15 mouse cellular contexts compared by ENCODE assay signal in the genomic region with DNA sequence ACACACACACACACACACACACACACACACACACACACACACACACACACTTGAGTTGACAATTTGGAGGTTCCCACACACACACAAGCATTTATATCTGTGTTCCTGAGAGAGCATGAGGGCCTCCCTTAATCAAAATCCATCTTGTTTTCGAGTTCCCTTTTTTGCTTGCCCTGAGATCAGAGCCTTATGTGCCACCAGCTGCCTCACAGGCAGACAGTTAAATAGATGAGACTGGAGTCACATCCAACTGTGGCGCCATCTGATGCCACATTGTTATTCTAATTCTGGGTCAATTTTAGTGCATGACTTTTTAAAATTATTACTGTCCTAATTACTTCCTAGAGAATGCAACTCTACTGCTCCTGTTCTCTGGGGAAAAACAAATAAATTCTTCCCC.
DNase-seq lines count a peak whose midpoint lies in the region; ATAC-seq lines count a peak whose summit lies in the region.
"Had no signal": no experiment of that assay in that cellular context is flagged by ENCODE, and none has a peak within 500 bp of the region (broad histone marks: within the 10 kb centered on the region; RNA-seq: fewer than 3 reads in every experiment).

No protein-coding gene starts in this region.

- H3K9ac ChIP-seq in forebrain, embryonic 14.5 days (ENCODE audit: low read length): no peak overlapping the region
- no peak overlapping the region for H3K9ac ChIP-seq in midbrain, embryonic 13.5 days (replicated peaks)
- H3K9ac ChIP-seq: hindbrain, embryonic 15.5 days had no signal

- H3K4me1 ChIP-seq in forebrain, embryonic 14.5 days (ENCODE audit: control insufficient read depth, insufficient read depth, low read length): no peaks in the 10 kb centered on the region
- no peaks in the 10 kb centered on the region for H3K4me1 ChIP-seq in forebrain, embryonic 10.5 days
- 0 out of 2 replicates have a peak, but pooled peaks cover 3% of the 10 kb centered on the region for H3K4me1 ChIP-seq in midbrain, embryonic 13.5 days (replicated peaks)
- no peaks in the 10 kb centered on the region for H3K4me1 ChIP-seq in midbrain, embryonic 10.5 days
- H3K4me1 ChIP-seq: embryonic facial prominence, embryonic 10.5 days; hindbrain, embryonic 15.5 days had no signal

- no peaks in the 10 kb centered on the region for H3K9me3 ChIP-seq in forebrain, embryonic 14.5 days (replicated peaks; ENCODE audit: control insufficient read depth, low read length)
- H3K9me3 ChIP-seq in forebrain, embryonic 10.5 days: no peaks in the 10 kb centered on the region
- no peaks in the 10 kb centered on the region for H3K9me3 ChIP-seq in midbrain, embryonic 13.5 days
- H3K9me3 ChIP-seq in midbrain, embryonic 10.5 days (replicated peaks): no peaks in the 10 kb centered on the region
- H3K9me3 ChIP-seq: embryonic facial prominence, embryonic 10.5 days; hindbrain, embryonic 15.5 days had no signal

- H3K4me2 ChIP-seq in forebrain, embryonic 14.5 days (ENCODE audit: low read length): no peak overlapping the region
- no peak overlapping the region for H3K4me2 ChIP-seq in midbrain, embryonic 13.5 days (replicated peaks)
- H3K4me2 ChIP-seq: heart, embryonic 11.5 days; hindbrain, embryonic 15.5 days had no signal

- no peak for ATAC-seq in forebrain, embryonic 14.5 days
- ATAC-seq in midbrain, embryonic 13.5 days: 0 out of 2 replicates have a peak, but pooled peaks have one; percentile 15
- ATAC-seq: Patski had no signal

- H3K36me3 ChIP-seq in forebrain, embryonic 14.5 days (ENCODE audit: control insufficient read depth, insufficient read depth, low read length): no peaks in the 10 kb centered on the region
- H3K36me3 ChIP-seq in forebrain, embryonic 10.5 days (replicated peaks): no peaks in the 10 kb centered on the region
- H3K36me3 ChIP-seq in midbrain, embryonic 13.5 days: no peaks in the 10 kb centered on the region
- H3K36me3 ChIP-seq in midbrain, embryonic 10.5 days: no peaks in the 10 kb centered on the region
- H3K36me3 ChIP-seq: embryonic facial prominence, embryonic 10.5 days; hindbrain, embryonic 15.5 days had no signal

- H3K4me3 ChIP-seq in forebrain, embryonic 14.5 days (ENCODE audit: low read depth, low read length): no peak overlapping the region
- H3K4me3 ChIP-seq in forebrain, embryonic 10.5 days: no peak overlapping the region
- no peak overlapping the region for H3K4me3 ChIP-seq in midbrain, embryonic 13.5 days (replicated peaks)
- no peak overlapping the region for H3K4me3 ChIP-seq in midbrain, embryonic 10.5 days
- H3K4me3 ChIP-seq: embryonic facial prominence, embryonic 10.5 days; gastrocnemius, adult 2 months; hindbrain, embryonic 15.5 days had no signal

- DNase-seq in forebrain, embryonic 14.5 days (ENCODE audit: low spot score): peak; percentile 31
- no peak for DNase-seq in forebrain, embryonic 10.5 days (ENCODE audit: extremely low spot score, low spot score)
- no peak for DNase-seq in midbrain, embryonic 10.5 days (ENCODE audit: low spot score)
- DNase-seq in cerebellum, postnatal 25 days: peak; percentile 62 to 79
- peak; percentile 23 to 42 for DNase-seq in layer of hippocampus, postnatal 36 days
- no peak for DNase-seq in urinary bladder, postnatal 36 days (ENCODE audit: low spot score in 2 of 2)
- no peak for DNase-seq in thymus, postnatal 25 days
- DNase-seq: gastrocnemius, adult 2 months; kidney, adult 9 months; liver had no signal

- H3K27me3 ChIP-seq in forebrain, embryonic 14.5 days (replicated peaks; ENCODE audit: control insufficient read depth, insufficient read depth, low read length): no peaks in the 10 kb centered on the region
- no peaks in the 10 kb centered on the region for H3K27me3 ChIP-seq in forebrain, embryonic 10.5 days (ENCODE audit: poor library complexity, severe bottlenecking)
- H3K27me3 ChIP-seq in midbrain, embryonic 13.5 days: no peaks in the 10 kb centered on the region
- no peaks in the 10 kb centered on the region for H3K27me3 ChIP-seq in midbrain, embryonic 10.5 days (ENCODE audit: low read depth, poor library complexity, severe bottlenecking)
- H3K27me3 ChIP-seq: hindbrain, embryonic 15.5 days; Patski had no signal

- no peak overlapping the region for H3K27ac ChIP-seq in forebrain, embryonic 14.5 days (ENCODE audit: low read depth, low read length)
- H3K27ac ChIP-seq in forebrain, embryonic 10.5 days: no peak overlapping the region
- H3K27ac ChIP-seq in midbrain, embryonic 13.5 days: no peak overlapping the region
- no peak overlapping the region for H3K27ac ChIP-seq in midbrain, embryonic 10.5 days (replicated peaks)
- H3K27ac ChIP-seq: embryonic facial prominence, embryonic 10.5 days; gastrocnemius, adult 2 months; hindbrain, embryonic 15.5 days had no signal

- 70% methylated on average over 2 of the region's 2 CpGs for WGBS in forebrain, embryonic 14.5 days
- WGBS in forebrain, embryonic 10.5 days: 87% methylated on average over 2 of the region's 2 CpGs
- WGBS in midbrain, embryonic 13.5 days: 39% methylated on average over 2 of the region's 2 CpGs
- 78% methylated on average over 2 of the region's 2 CpGs for WGBS in midbrain, embryonic 10.5 days

Comparison
In these comparisons a context has a peak if more than half of its experiments do, and no peak if none do; other contexts are left out.
1. DNase-seq: peak in forebrain, embryonic 14.5 days (single experiment), cerebellum, postnatal 25 days (2 of 2) and layer of hippocampus, postnatal 36 days (2 of 2); none in forebrain, embryonic 10.5 days (single experiment), midbrain, embryonic 10.5 days (single experiment), urinary bladder, postnatal 36 days (0 of 2) and thymus, postnatal 25 days (single experiment).